Mouse (Mus musculus) intestine, postnatal 0 days (tissue): Measurements from ENCODE around the gene Atxn7l3. TPM values are rescaled to one million over a fixed set of nuclear protein-coding genes. Genes with fewer than 3 reads are reported as not detected.

ENCODE experiments used
- ATAC-seq: fragments of 200-750 bp; cut with Nextera tagmentation; 2 replicates; pipeline ENCODE4 v1.8.0; 2017; ENCODE audit warnings: mild to moderate bottlenecking, moderate TSS enrichment, moderate library complexity
- H3K27ac ChIP-seq: fragments of 300-500 bp; sonication (generic); 2 replicates; pipeline ENCODE4 v1.5.1; 2014; ENCODE audit warnings: mild to moderate bottlenecking, low read depth, low read length, moderate library complexity
- H3K27me3 ChIP-seq: fragments of 300-500 bp; sonication (generic); replicated peaks from 2 replicates; pipeline ENCODE4 v1.6.1; 2014; ENCODE audit warnings: low read length, mixed read lengths; ENCODE audit not compliant: control insufficient read depth, insufficient read depth
- H3K36me3 ChIP-seq: fragments of 300-500 bp; sonication (generic); 2 replicates; pipeline ENCODE4 v1.6.1; 2014; ENCODE audit warnings: mild to moderate bottlenecking, moderate library complexity; ENCODE audit not compliant: control insufficient read depth, insufficient read depth
- H3K4me1 ChIP-seq: fragments of 300-500 bp; sonication (generic); replicated peaks from 2 replicates; pipeline ENCODE4 v1.6.1; 2014; ENCODE audit warnings: antibody characterized with exemption, low read length, mixed read lengths; ENCODE audit not compliant: control insufficient read depth, insufficient read depth
- H3K4me2 ChIP-seq: fragments of 300-500 bp; sonication (generic); replicated peaks from 2 replicates; pipeline ENCODE4 v1.6.1; 2014; ENCODE audit warnings: low read depth, mild to moderate bottlenecking, moderate library complexity
- H3K4me3 ChIP-seq: fragments of 300-500 bp; sonication (generic); 2 replicates; pipeline ENCODE4 v1.5.1; 2014; ENCODE audit warnings: low read depth, low read length
- H3K9ac ChIP-seq: fragments of 300-500 bp; sonication (generic); 2 replicates; pipeline ENCODE4 v1.6.1; 2014; ENCODE audit warnings: mild to moderate bottlenecking, low read depth, low read length
- H3K9me3 ChIP-seq: fragments of 300-500 bp; sonication (generic); 2 replicates; pipeline ENCODE4 v1.6.1; 2016; ENCODE audit warnings: mixed run types; ENCODE audit not compliant: control insufficient read depth
- CTCF ChIP-seq: sonication (generic); IDR thresholded peaks from 2 replicates; pipeline ENCODE4 v1.5.1; 2016; ENCODE audit warnings: low read depth, mild to moderate bottlenecking, control low read depth, antibody characterized with exemption, moderate library complexity
- WGBS: fragments of 180-500 bp; shearing (Covaris S2); extraction: QIAGEN DNeasy Blood & Tissue Kit; methylation state at CpG from one replicate; pipeline ENCODE4 v1.1.7; 2014; 5-methylcytosine and 5-hydroxymethylcytosine counted together
- polyA plus RNA-seq: library from polyadenylated mRNA; unstranded; fragments of >200 nt; fragmentation: Nextera tagmentation; extraction: Ambion mirVana; gene quantifications from 2 replicates; pipeline ENCODE4 v1.2.1, GENCODE M21; 2015

Atxn7l3 gene
- polyA plus RNA-seq, 1 experiment from 2014 or later: 8.6 TPM

DNA sequence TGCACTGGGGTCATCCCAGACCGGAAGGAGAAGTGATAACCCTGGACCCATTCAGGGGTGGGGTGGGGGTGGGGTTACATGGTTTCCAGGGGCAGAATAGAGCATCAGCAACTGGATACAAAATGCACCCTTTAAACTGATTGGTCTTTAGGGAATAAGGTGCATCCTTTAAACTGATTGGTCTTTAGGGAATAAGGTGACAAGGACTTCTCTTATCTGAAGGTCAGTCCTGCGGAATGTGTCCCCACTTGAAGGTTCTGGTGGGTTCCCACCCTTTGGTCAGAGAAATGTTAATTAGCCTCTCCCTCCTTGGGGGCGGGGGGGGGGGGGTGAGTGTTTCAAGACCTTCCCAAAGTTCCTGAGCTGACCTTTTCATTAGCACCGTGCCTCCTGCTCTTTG lies 35.4 kb upstream of the Atxn7l3 start:
- H3K4me3 ChIP-seq: no peak overlapping the region
- H3K27ac ChIP-seq: no peak overlapping the region
- no peak for ATAC-seq
- no peaks in the 10 kb centered on the region for H3K9me3 ChIP-seq
- no peaks in the 10 kb centered on the region for H3K4me1 ChIP-seq
- WGBS: 45% methylated on average over 4 of the region's 4 CpGs
- H3K4me2 ChIP-seq: no peak overlapping the region
- no peak overlapping the region for H3K9ac ChIP-seq
- H3K27me3 ChIP-seq: no peaks in the 10 kb centered on the region
- no peak for TF ChIP-seq CTCF
- no peaks in the 10 kb centered on the region for H3K36me3 ChIP-seq

DNA sequence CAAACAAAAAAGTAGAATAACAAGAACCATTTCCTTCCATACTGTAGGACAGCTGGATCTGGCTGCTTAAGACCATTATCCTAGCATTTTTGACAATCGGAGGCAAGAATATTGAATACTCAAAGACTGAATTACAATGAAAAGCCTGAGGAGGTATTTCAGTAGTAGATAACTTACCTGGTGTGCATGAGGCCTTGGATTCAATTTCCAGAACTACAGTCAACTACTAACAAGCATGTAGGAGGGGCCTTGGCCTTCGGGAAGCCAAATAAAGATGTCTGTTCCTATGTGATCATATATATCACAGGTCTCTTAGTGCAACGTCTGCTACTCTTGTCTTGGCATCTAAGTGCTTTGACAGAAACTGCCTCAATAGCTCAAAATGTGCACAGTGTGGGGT lies 33.6 kb upstream of the Atxn7l3 start:
- TF ChIP-seq CTCF: no peak
- Histone ChIP-seq H3K4me3 (no peak overlapping the region), H3K9ac (no peak overlapping the region), H3K27ac (no peak overlapping the region), H3K9me3 (no peaks in the 10 kb centered on the region), H3K27me3 (no peaks in the 10 kb centered on the region), H3K4me2 (no peak overlapping the region), H3K36me3 (no peaks in the 10 kb centered on the region), H3K4me1 (no peaks in the 10 kb centered on the region)
- 72% methylated on average over 3 of the region's 3 CpGs for WGBS
- ATAC-seq: no peak

DNA sequence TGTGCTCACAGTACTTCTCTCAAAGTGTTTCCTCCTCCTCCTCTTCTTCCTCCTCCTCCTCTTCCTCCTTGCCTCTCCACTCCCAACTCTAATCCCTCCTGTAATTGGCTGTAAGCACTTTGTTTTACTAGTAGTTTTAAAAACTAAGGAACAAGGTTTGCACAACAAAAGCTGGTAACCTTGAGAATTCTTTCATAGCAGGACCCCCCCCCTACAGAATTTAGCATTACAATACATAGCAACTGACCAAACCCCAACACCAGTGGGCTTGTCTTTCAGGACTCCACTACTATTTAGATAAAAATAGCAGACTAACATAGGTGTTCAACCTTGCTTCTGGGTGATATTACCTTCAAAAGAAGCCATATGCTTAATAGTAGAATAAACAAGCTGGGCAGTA lies 33.1 kb upstream of the Atxn7l3 start:
- no peak overlapping the region for H3K4me3 ChIP-seq
- H3K9me3 ChIP-seq: no peaks in the 10 kb centered on the region
- no peaks in the 10 kb centered on the region for H3K36me3 ChIP-seq
- H3K27ac ChIP-seq: no peak overlapping the region
- H3K4me2 ChIP-seq: no peak overlapping the region
- ATAC-seq: no peak
- no peaks in the 10 kb centered on the region for H3K27me3 ChIP-seq
- TF ChIP-seq CTCF: no peak
- no peaks in the 10 kb centered on the region for H3K4me1 ChIP-seq
- no peak overlapping the region for H3K9ac ChIP-seq

DNA sequence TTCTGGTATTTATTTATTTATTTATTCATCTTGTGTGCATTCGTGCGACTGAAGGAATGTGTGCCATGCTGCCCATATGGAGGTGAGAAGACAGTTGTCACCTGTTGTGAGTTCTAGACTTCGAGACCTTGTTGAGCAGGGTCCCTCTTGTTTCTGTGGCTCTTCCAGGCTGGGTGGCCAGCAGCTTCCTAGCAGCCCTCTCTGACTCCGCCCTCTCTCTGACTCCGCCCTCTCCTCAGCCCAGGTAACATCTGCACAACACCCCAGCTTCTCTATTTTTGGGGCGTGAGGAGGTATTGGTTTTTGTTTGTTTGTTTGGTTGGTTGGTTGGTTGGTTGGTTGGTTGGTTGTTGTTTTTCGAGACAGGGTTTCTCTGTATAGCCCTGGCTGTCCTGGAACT lies 31.4 kb upstream of the Atxn7l3 start:
- no peaks in the 10 kb centered on the region for H3K9me3 ChIP-seq
- no peak overlapping the region for H3K4me3 ChIP-seq
- H3K36me3 ChIP-seq: no peaks in the 10 kb centered on the region
- H3K9ac ChIP-seq: no peak overlapping the region
- 82% methylated on average over 7 of the region's 7 CpGs for WGBS
- no peak for TF ChIP-seq CTCF
- H3K27me3 ChIP-seq: no peaks in the 10 kb centered on the region; the same call in 1 of the 2 replicates
- no peaks in the 10 kb centered on the region for H3K4me1 ChIP-seq
- H3K4me2 ChIP-seq: no peak overlapping the region
- no peak for ATAC-seq
- no peak overlapping the region for H3K27ac ChIP-seq

DNA sequence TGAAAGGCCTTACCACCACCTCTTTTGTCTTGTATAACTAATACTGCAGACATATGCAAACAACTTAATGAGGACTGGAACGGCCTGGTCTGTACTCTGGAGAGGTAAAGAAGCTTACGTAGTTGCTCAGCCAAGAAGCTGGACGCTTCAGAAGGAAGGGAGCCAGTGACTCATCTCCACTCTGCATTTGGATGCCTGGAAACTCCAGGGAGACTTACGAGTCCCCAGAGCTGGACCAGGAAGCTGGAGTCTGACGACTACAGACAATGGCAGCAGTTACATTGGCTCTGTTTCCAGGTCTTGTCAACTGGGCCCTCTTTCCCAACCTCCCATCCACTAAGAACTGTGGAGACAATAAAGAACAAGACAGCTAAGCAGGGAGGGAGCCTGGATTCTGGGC lies 30.8 kb upstream of the Atxn7l3 start:
- Histone ChIP-seq H3K4me3 (no peak overlapping the region), H3K9ac (no peak overlapping the region), H3K27me3 (no peaks in the 10 kb centered on the region; the same call in 1 of the 2 replicates), H3K36me3 (no peaks in the 10 kb centered on the region), H3K4me1 (no peaks in the 10 kb centered on the region), H3K9me3 (no peaks in the 10 kb centered on the region), H3K27ac (no peak overlapping the region), H3K4me2 (no peak overlapping the region)
- no peak for TF ChIP-seq CTCF
- 53% methylated on average over 5 of the region's 5 CpGs for WGBS
- ATAC-seq: no peak

DNA sequence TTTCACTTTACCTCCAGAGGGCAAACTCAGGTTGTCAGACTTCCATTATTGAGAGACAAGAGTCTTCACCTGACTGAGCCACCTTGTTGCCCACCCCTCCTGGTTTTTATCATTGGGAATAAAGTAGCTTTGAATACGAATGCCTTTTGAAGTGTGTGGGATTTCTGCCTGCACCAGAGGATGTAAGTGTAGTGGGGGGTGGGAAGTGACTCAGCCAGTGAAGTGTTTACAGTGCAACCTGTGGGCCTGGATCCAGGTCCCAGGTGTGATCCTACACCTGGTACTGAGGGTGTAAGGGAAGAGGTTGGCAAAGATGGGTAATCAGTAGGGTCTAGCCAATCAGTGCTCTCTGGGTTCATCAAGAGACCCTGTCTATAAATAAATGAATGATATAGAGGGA lies 27.1 kb upstream of the Atxn7l3 start:
- 74% methylated on average over 1 of the region's 1 CpGs for WGBS
- no peaks in the 10 kb centered on the region for H3K36me3 ChIP-seq
- ATAC-seq: no peak
- H3K9me3 ChIP-seq: no peaks in the 10 kb centered on the region
- H3K27ac ChIP-seq: no peak overlapping the region
- no peak overlapping the region for H3K4me2 ChIP-seq
- H3K27me3 ChIP-seq: no peaks in the 10 kb centered on the region; the same call in 1 of the 2 replicates
- no peak overlapping the region for H3K9ac ChIP-seq
- no peak overlapping the region for H3K4me3 ChIP-seq
- no peak for TF ChIP-seq CTCF
- no peaks in the 10 kb centered on the region for H3K4me1 ChIP-seq

DNA sequence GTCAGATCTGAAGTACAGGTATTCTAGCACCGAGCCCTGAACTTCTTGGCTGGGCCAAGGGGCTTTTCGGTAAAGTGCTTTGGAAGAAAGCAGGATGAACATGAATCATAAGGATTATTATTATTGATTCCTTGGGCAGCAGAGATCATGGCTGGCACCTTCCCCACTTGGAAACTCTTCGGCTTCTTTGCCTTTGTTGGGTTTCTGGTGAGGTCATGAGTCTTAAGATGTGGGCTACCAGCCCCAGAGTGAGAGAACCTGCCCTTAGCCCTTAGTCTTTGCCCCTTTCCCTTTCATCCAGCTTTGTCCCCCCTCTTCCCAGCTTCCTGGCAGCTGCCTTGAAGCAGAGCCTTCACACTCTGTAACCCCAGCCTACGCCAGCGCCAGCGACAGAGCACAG lies 25.5 kb upstream of the Atxn7l3 start:
- Histone ChIP-seq H3K9me3 (no peaks in the 10 kb centered on the region), H3K9ac (no peak overlapping the region), H3K4me2 (no peak overlapping the region), H3K27ac (no peak overlapping the region), H3K36me3 (no peaks in the 10 kb centered on the region), H3K4me3 (no peak overlapping the region), H3K27me3 (no peaks in the 10 kb centered on the region; the same call in 1 of the 2 replicates), H3K4me1 (no peaks in the 10 kb centered on the region)
- no peak for ATAC-seq
- WGBS: 80% methylated on average over 6 of the region's 6 CpGs
- no peak for TF ChIP-seq CTCF
